Comparison of ENCODE assay signal across 21 mouse cellular contexts in genomic region chr17:35728821-35729220, GRCm38 (mm10). TPM values are rescaled to one million over a fixed set of nuclear protein-coding genes. Genes with fewer than 3 reads are reported as not detected.
DNase-seq lines count a peak whose midpoint lies in the region; ATAC-seq lines count a peak whose summit lies in the region.
"Had no signal": no experiment of that assay in that cellular context is flagged by ENCODE, and none has a peak within 500 bp of the region (broad histone marks: within the 10 kb centered on the region; RNA-seq: fewer than 3 reads in every experiment).

No protein-coding gene starts in this region.

- H3K9me3 ChIP-seq in kidney, embryonic 16.5 days (ENCODE audit: low read length) = no peaks in the 10 kb centered on the region
- H3K9me3 ChIP-seq: embryonic facial prominence, embryonic 13.5 days; embryonic facial prominence, embryonic 15.5 days; forebrain, embryonic 10.5 days; forebrain, embryonic 12.5 days had no signal

- peak; percentile 53 for DNase-seq in kidney, adult 9 months
- DNase-seq in kidney, adult 11 months = no peak
- peak; percentile 22 for DNase-seq in kidney, postnatal 14 days
- DNase-seq: adrenal gland, adult 2 months; adrenal gland, postnatal 10 days; adrenal gland, postnatal 25 days; cerebellum, adult 11 months; cerebellum, adult 18-20 months; cerebellum, adult 8-10 months; cerebellum, adult 9-11 months; cerebellum, postnatal 14 days; cerebellum, postnatal 36 days; embryo, embryonic 11 days had no signal

- no peak for ATAC-seq in kidney, embryonic 16.5 days (ENCODE audit: low FRiP score, low TSS enrichment)
- ATAC-seq: forebrain, embryonic 14.5 days; forebrain, embryonic 16.5 days had no signal

- H3K4me3 ChIP-seq in kidney, embryonic 16.5 days (ENCODE audit: low read length) = no peak overlapping the region
- H3K4me3 ChIP-seq: embryonic facial prominence, embryonic 13.5 days; embryonic facial prominence, embryonic 15.5 days; erythroblast, embryonic 14.5 days; forebrain, embryonic 10.5 days; forebrain, embryonic 12.5 days had no signal

- H3K36me3 ChIP-seq in kidney, embryonic 16.5 days (ENCODE audit: insufficient read depth, low read length) = no peaks in the 10 kb centered on the region
- H3K36me3 ChIP-seq: embryonic facial prominence, embryonic 13.5 days; embryonic facial prominence, embryonic 15.5 days; forebrain, embryonic 10.5 days; forebrain, embryonic 12.5 days had no signal

- H3K4me1 ChIP-seq in kidney, embryonic 16.5 days (ENCODE audit: insufficient read depth, low read length) = peaks cover 15% of the 10 kb centered on the region

- no peak overlapping the region for H3K4me2 ChIP-seq in kidney, embryonic 16.5 days (replicated peaks; ENCODE audit: low read depth, low read length)
- H3K4me2 ChIP-seq: embryonic facial prominence, embryonic 13.5 days; embryonic facial prominence, embryonic 15.5 days; forebrain, embryonic 12.5 days had no signal

- H3K27ac ChIP-seq in kidney, embryonic 16.5 days (ENCODE audit: low read length) = no peak overlapping the region
- H3K27ac ChIP-seq: embryonic facial prominence, embryonic 13.5 days; embryonic facial prominence, embryonic 15.5 days; forebrain, embryonic 10.5 days; forebrain, embryonic 12.5 days had no signal

- peaks cover 5% of the 10 kb centered on the region; the same call in 1 of the 2 replicates for H3K27me3 ChIP-seq in kidney, embryonic 16.5 days (ENCODE audit: insufficient read depth, low read length)

- no peak overlapping the region for H3K9ac ChIP-seq in kidney, embryonic 16.5 days (replicated peaks; ENCODE audit: low read length)
- H3K9ac ChIP-seq: embryonic facial prominence, embryonic 13.5 days; embryonic facial prominence, embryonic 15.5 days; forebrain, embryonic 12.5 days had no signal

- WGBS in kidney, embryonic 16.5 days = 66% methylated on average over 4 of the region's 4 CpGs

RNA-seq across cellular contexts. Expression of gene Ddr1, which starts 24.4 kb away (rescaled TPM):
- polyA plus RNA-seq in kidney, embryonic 16.5 days (2015; fragmentation: Nextera tagmentation; extraction: Ambion mirVana) = 107 and 108 TPM in 2 replicates
- polyA plus RNA-seq: erythroblast, embryonic 14.5 days had no signal

RNA-seq across cellular contexts. Expression of gene Gtf2h4, which starts 55.3 kb away (rescaled TPM):
- polyA plus RNA-seq in kidney, embryonic 16.5 days (2015; fragmentation: Nextera tagmentation; extraction: Ambion mirVana) = 51.9 and 55.6 TPM in 2 replicates
